Mouse (Mus musculus): ENCODE data around the gene Xpo5.

GRCm38 (mm10) chr17:46227576-46227975, 25.0 kb downstream of the Xpo5 start:
- TF ChIP-seq CTCF (IDR thresholded peaks at IDR 0.05; ENCODE audit: control insufficient read depth, insufficient read depth, insufficient read length) (no peak), MAX (IDR thresholded peaks at IDR 0.05) (no peak), USF1 (IDR thresholded peaks at IDR 0.05; ENCODE audit: low read depth) (no peak), MYOD1 (IDR thresholded peaks at IDR 0.05; ENCODE audit: control insufficient read depth, insufficient read length, low read depth) (no peak), FOSL1 (IDR thresholded peaks at IDR 0.05; ENCODE audit: insufficient read depth, low read length, poor library complexity, severe bottlenecking) (no peak)
